Mouse (Mus musculus) mature B cell (primary cell): ENCODE results near the gene Zfp869.
"Not testable (repeated sequence)": the region's sequence is repeated elsewhere in the genome, so short reads cannot be mapped to it uniquely, and the experiment has no call there.

Source experiments
- in situ Hi-C: fragments of 300-500 bp; cut with MboI; formaldehyde crosslinking; loops from 2 replicates; pipeline ENCODE4 v1.14.3; 2019

Zfp869 gene

DNA sequence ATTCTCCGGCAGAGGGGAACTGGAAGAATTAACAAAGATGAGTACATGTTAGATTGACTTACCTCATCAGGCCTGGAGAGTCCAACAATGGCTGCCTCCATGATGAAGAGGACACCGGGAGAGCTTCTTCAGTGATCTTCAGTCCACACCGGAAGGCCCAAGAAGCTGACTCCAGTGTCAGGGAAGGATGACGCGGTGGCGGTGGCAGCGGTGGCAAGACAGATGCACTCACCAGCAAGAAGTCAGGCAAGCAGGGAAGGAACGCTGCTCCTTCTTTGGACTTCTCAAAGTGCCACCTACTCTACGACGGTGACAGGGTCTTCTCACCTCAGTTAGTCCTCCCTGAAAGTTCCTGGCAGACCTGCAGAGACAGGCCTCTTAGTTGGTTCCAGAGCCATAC, at the start of gene Zfp869:
Zfp869 (minus strand) TSS at position 101 of the 400 bp plus-strand sequence.
- in situ Hi-C loops = not testable (repeated sequence)

DNA sequence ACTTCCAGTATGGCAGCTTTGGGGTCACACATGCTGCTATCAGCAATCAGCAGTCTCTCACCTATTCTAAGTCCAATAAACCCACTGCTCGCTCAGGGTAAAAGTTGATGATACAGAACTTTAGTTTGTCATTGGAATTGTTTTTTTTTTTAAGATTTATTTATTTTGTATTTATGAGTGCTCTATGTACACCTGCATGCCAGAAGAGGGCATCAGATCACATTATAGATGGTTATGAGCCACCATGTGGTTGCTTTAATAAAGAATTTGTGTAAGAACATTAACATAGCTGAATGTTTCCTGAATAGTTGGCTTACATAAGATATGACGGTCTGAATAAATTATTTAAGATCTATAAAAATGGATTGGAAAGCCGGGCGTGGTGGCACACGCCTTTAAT, 47.8 kb upstream of the Zfp869 start:
- in situ Hi-C loops = no loop called here

DNA sequence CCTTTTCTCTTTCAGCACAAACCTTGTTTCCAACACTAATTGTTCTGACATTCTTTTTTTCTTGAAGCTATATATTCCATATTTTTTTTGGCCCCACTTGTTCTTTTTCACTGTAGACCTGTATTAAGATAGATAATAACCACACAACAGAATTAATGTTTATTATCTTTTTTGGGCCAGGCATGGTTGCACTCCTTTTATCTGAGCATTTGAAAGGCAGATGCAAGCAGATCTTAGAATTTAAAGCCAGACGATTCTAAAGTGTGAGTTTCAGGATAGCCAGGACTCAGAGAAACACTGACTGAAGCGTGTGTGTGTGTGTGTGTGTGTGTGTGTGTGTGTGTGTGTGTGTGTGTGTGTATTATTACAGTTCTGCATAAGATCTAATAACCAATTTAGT, 41.9 kb upstream of the Zfp869 start:
- in situ Hi-C loops = no loop called here

DNA sequence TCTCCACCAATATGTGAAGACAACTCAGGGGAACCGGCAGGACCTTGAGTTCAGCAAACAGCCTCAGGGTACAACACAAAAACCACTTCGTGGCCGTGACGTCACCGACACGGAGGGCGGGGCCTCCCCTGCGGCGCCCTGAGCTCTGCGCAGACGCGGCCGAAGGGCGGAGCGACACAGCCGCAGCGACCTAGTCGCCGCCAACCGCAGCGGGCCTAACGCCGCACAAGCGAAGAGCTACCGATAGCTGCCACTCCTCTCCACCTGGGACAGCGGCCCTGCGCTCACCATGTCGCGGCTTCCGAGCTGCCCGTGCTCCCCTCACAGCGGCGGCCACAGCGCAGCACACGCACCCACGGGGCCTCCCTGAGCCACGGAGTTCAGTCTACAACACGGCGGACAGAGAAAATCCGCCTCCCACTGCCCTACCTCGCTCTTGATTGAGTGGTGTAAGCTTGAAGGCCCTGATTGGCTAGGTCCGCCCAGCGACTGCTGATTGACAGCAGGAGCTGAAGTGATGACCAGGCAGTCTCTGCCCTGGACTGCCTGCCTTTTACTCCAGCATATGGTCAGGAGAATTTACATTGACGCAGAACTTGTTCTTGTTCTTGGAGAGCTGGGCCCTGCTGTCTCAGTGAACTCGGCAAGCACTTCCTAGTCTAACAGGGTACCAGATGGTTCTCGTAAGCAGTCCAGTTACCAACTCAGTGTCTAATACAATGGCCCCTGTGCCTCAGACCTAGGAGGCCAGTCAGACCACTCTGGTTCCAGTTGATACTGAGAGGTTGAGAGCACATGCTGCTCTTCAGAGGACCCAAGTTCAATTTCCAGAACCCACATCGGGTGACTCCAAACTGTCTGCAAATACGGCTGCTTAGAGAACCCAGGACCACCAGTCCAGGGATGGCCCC, 39.3 kb upstream of the Zfp869 start, which contains the start of gene Zfp963:
Zfp963 (minus strand) TSS at position 427 of the 911 bp plus-strand sequence.
- in situ Hi-C loops = no loop called here

DNA sequence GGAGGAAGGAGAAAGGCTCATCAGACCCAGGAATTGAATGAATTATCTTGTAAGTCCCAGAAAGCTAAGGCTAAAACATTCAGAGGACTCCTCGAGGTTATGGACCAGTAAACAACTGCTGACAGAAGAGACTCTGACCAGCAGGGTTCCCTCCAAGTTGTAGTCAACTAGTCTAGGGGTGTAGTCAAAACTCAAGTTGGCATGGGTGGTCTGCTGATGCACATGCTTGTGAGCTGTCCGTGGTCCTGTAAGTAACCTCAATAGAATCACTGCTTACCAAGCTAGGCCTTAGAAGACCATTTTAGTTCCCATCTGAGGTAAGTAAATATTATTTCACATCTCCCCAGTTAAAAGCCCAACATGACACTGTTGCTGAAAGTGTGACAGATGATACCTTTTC, 30.7 kb upstream of the Zfp869 start:
- in situ Hi-C loops = no loop called here

DNA sequence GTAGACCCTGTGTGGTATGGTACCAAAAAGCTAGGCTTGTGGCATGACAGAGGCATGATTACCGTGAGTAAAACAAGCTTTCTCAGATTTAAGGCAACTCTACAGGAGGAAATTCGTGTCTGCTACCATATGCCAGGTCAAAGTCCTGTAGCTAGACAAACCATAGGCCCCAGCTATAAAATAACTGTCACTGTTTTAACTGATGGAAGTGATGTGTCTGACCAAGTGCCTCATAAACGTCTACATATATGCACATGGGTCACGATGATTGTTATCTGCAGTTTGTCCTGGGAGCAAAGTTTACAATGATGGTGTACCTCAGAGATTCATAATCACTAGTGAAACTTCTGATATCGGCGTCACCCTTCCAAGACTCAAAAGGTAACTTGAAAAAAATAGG, 30.2 kb upstream of the Zfp869 start:
- in situ Hi-C loops = no loop called here

DNA sequence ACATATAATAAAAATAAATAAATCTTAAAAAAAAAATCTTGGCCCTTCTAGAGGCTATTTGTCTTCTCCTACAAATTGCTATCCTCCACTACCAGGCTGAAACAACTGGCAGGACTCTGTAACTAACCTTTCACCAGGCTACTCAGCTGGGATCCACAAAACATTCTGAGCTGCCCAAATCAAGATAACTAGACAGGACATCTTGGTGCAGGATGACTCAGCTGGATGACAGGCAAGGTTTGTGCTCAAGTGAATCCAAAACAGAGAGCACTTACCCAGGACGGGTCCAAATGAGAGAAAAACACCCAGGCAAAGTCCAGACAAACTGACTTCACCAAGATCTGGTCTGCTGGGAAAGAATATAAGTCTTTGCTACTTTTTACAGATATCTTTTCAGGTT, 25.0 kb upstream of the Zfp869 start:
- in situ Hi-C loops = no loop called here

DNA sequence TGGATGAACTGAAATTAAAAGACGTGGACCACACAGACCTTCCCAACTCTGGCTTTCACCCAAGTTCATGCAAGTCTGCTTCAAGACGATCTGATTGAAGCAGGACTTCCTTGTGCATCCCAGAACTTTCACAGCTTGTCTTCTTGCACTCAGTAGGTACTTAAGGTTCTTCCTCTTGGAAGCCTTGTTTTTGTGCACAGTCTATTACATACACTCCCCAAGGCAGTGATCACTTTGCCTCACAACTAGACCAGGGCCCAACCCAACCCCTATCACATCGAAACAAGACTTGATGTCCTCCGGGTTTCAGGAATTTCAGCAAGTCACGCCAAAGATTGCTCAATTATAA, 6.7 kb upstream of the Zfp869 start:
- in situ Hi-C loops = no loop called here

DNA sequence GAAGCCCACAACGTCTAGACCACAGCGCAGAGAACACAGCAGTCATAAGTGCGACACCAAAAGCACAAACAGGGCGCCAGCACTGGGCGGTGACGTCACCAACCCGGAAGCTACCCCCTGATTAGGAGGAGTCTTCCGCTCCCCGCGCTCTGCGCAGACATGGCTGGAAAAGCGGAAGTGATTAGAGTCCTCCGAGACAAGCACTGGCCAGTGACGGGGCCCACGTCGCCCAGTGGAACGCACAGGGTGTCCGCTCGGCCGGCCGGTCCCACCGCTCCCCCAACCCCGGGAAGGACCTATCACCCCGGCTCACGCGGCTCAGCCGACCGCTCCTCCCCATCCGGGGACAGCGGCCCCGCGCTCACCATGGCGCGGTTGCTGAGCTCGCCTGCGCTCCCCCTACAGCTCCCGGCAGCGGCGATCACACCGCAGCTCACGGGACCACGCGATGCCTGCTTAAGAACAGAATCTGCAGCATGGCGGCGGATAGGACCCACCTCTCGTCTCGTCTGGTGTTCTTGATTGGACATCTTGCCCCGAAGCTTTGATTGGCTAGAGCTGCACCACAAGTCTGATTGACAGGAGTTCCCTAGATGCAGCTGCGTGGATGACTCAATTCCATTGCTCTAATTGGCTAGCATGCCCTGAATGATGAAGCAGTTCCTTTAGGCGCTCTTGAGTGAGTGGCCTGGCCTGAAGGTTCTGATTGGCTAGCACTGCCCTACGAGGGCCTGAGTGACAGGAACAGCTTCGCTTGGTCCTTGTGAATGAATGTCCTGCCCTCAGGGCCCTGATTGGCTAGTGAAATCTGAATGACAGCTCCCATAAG, 6.1 kb upstream of the Zfp869 start:
- in situ Hi-C loops = no loop called here

DNA sequence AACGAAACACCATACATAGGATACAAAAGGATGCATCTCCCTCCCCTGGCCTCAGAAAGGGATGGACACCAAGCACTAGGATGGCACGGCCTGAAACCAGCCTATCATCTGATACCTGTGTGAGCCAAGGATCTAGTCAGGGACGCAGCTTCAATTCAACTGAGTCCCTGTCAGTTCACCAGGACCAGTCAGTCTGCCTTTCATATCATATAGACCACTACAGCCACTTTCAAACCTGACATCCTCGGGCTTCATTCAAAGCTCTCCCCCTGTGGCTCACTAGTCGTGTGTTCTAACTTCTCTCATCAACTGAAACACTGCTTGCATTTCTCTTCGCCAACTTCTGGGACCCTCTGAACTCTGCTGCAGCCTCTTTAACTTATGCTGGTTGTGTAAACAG, 4.8 kb upstream of the Zfp869 start:
- in situ Hi-C loops = no loop called here

DNA sequence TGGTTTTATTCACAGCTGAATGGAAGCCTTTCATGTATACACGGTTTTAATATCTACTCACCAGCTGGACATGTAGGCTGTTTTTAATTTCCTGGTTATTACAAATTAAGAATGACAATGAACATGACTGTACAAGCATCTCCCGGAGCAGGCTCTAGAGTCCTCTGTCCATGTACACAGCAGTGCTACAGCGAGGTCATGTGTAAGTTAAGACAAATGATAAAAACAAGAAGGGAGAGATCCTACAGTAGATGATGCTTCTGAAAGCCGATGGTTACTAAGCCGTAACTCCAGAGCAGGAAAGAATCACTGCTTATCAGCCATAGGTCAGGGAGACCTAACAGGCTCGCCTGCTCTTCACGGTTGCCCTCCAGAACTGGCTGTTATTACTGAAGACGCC, 3.0 kb upstream of the Zfp869 start:
- in situ Hi-C loops = no loop called here

DNA sequence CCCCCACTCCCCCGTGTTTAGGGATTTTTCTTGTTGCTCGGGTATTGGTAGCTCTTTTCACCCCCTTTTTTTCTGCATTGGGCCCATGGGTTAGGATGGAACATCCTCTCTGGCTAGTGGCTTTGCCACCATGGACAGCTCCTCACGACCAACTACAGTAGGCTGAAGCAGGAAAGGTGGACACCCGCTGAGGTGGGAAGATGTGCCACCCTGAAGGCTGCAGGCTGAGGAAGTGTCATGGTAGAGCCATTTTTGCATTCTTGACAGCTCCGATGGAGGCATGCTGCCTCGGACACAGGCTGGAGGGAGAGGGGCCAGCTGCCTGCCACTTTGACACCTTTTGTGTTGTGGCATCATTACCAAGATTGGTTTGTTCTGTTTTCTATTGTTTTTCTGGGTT, 8.7 kb downstream of the Zfp869 start:
- in situ Hi-C loops = no loop called here

DNA sequence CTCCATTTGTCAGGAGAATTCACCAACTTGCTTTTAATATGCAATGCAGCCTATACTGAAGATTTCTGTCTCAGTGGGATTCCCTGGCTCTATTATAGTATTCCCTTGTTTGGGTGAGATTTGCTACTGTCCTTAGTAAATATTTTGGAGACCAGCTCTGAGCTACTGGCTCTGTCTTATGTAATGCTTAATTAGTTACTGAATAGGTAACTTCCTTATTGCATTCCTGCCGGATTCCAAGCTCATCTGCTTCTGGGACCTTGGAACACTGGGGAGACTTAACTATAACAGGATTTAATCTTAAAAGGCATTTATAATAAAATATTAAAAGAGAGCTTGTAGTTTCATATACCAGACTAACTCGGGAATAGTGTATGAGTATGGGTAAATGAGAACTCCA, 45.5 kb downstream of the Zfp869 start:
- in situ Hi-C loops = not testable (repeated sequence)

DNA sequence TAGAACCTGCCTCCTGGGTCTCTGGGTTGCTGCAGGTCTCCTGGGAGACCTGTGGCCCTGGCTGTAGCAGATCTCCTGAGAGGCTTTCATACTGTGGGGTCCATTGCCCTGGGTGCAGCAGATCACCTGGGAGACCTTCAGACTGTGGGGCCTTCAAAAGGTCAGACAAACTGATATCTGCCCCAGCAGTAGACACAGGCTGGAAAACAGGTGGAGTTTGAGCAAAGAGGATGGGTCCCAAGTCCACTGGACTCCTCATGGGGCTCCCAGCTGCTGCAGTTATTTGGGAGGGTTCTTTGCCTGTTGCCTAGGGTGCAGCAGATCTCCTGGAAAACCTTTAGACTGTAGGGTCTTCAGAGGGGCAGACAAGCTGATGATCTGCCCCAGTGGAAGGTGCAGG, 49.2 kb downstream of the Zfp869 start:
- in situ Hi-C loops = no loop called here
